Mouse (Mus musculus): ENCODE measurements around the gene Fbxl8. TPM values are rescaled to one million over a fixed set of nuclear protein-coding genes. Genes with fewer than 3 reads are reported as not detected.
A peak's percentile ranks its signal among the peaks of the same experiment; 100 is the strongest.

Fbxl8 gene
- polyA plus RNA-seq, 1 experiment from 2014 or later: 4.9 TPM

- no peaks in the 10 kb centered on the region for H3K9me3 ChIP-seq
- H3K36me3 ChIP-seq: peaks cover 63% of the 10 kb centered on the region
- no peaks in the 10 kb centered on the region for H3K27me3 ChIP-seq
- H3K4me3 ChIP-seq: no peak overlapping the region
- H3K27ac ChIP-seq: no peak overlapping the region
- ATAC-seq (ENCODE audit: borderline replicate concordance, extremely low read depth, low FRiP score, low TSS enrichment): no peak
- H3K4me2 ChIP-seq: no peak overlapping the region
- 0 out of 2 replicates have a peak, but pooled peaks cover 2% of the 10 kb centered on the region for H3K4me1 ChIP-seq
- WGBS: 93% methylated on average over 14 of the region's 14 CpGs
- no peak overlapping the region for H3K9ac ChIP-seq
Measured at GRCm38 (mm10) chr8:105237442-105238142, 26.9 kb upstream of the Fbxl8 start.

- WGBS: 85% methylated on average over 7 of the region's 7 CpGs
- H3K4me2 ChIP-seq: no peak overlapping the region
- no peak overlapping the region for H3K4me3 ChIP-seq
- no peak overlapping the region for H3K27ac ChIP-seq
- no peak for ATAC-seq (ENCODE audit: borderline replicate concordance, extremely low read depth, low FRiP score, low TSS enrichment)
- peaks cover 45% of the 10 kb centered on the region for H3K36me3 ChIP-seq
- no peaks in the 10 kb centered on the region for H3K4me1 ChIP-seq
- H3K9me3 ChIP-seq: no peaks in the 10 kb centered on the region
- no peak overlapping the region for H3K9ac ChIP-seq
- no peaks in the 10 kb centered on the region for H3K27me3 ChIP-seq
Measured at GRCm38 (mm10) chr8:105241016-105241415, 23.4 kb upstream of the Fbxl8 start.

GRCm38 (mm10) chr8:105251954-105252353, 12.5 kb upstream of the Fbxl8 start:
- H3K27me3 ChIP-seq: peaks cover 9% of the 10 kb centered on the region; the same call in 1 of the 2 replicates
- H3K9ac ChIP-seq: no peak overlapping the region
- ATAC-seq (ENCODE audit: borderline replicate concordance, extremely low read depth, low FRiP score, low TSS enrichment): no peak
- WGBS: 91% methylated on average over 6 of the region's 6 CpGs
- H3K27ac ChIP-seq: no peak overlapping the region
- peaks cover 63% of the 10 kb centered on the region for H3K36me3 ChIP-seq
- H3K4me3 ChIP-seq: no peak overlapping the region
- H3K9me3 ChIP-seq: no peaks in the 10 kb centered on the region
- no peak overlapping the region for H3K4me2 ChIP-seq
- peaks cover 28% of the 10 kb centered on the region for H3K4me1 ChIP-seq

GRCm38 (mm10) chr8:105252680-105253537, 11.5 kb upstream of the Fbxl8 start:
- Histone ChIP-seq H3K36me3 (peaks cover 54% of the 10 kb centered on the region), H3K27ac (no peak overlapping the region), H3K9ac (no peak overlapping the region), H3K4me2 (peak overlapping the region; percentile 97), H3K27me3 (peaks cover 16% of the 10 kb centered on the region), H3K4me3 (no peak overlapping the region), H3K9me3 (no peaks in the 10 kb centered on the region), H3K4me1 (peaks cover 28% of the 10 kb centered on the region)
- no peak for ATAC-seq (ENCODE audit: borderline replicate concordance, extremely low read depth, low FRiP score, low TSS enrichment)
- 74% methylated on average over 10 of the region's 10 CpGs for WGBS

GRCm38 (mm10) chr8:105253766-105254151, 10.7 kb upstream of the Fbxl8 start:
- peaks cover 24% of the 10 kb centered on the region for H3K27me3 ChIP-seq
- H3K27ac ChIP-seq: no peak overlapping the region
- peak overlapping the region; percentile 97 for H3K4me2 ChIP-seq
- no peaks in the 10 kb centered on the region for H3K9me3 ChIP-seq
- H3K4me1 ChIP-seq: peaks cover 31% of the 10 kb centered on the region
- peak overlapping the region; percentile 54; the same call in 1 of the 2 replicates for H3K9ac ChIP-seq
- WGBS: 42% methylated on average over 20 of the region's 20 CpGs
- peaks cover 45% of the 10 kb centered on the region for H3K36me3 ChIP-seq
- no peak for ATAC-seq (ENCODE audit: borderline replicate concordance, extremely low read depth, low FRiP score, low TSS enrichment)
- peak overlapping the region; percentile 54 for H3K4me3 ChIP-seq

- Histone ChIP-seq H3K27ac (peak overlapping the region; percentile 84), H3K27me3 (peaks cover 30% of the 10 kb centered on the region), H3K4me3 (peak overlapping the region; percentile 54), H3K4me1 (peaks cover 37% of the 10 kb centered on the region), H3K4me2 (peak overlapping the region; percentile 97), H3K36me3 (peaks cover 39% of the 10 kb centered on the region), H3K9me3 (no peaks in the 10 kb centered on the region), H3K9ac (peak overlapping the region; percentile 54)
- under 1% methylated on average over 74 of the region's 74 CpGs for WGBS
- peak; percentile 89 for ATAC-seq (ENCODE audit: borderline replicate concordance, extremely low read depth, low FRiP score, low TSS enrichment)
Measured at GRCm38 (mm10) chr8:105254152-105254965, 10.1 kb upstream of the Fbxl8 start.

GRCm38 (mm10) chr8:105254966-105255350, 9.5 kb upstream of the Fbxl8 start, which contains the start of gene B3gnt9:
Gene B3gnt9 (minus strand): TSS chr8:105255153.
- H3K36me3 ChIP-seq: peaks cover 33% of the 10 kb centered on the region
- H3K27ac ChIP-seq: peak within 1 kb of the TSS; percentile 84
- ATAC-seq (ENCODE audit: borderline replicate concordance, extremely low read depth, low FRiP score, low TSS enrichment): peak; percentile 86
- WGBS: 1% methylated on average over 14 of the region's 14 CpGs
- H3K4me2 ChIP-seq: peak within 1 kb of the TSS; percentile 97
- H3K9me3 ChIP-seq: no peaks in the 10 kb centered on the region
- H3K4me1 ChIP-seq: peaks cover 43% of the 10 kb centered on the region
- peak within 1 kb of the TSS; percentile 54 for H3K9ac ChIP-seq
- peak within 1 kb of the TSS; percentile 54 for H3K4me3 ChIP-seq
- H3K27me3 ChIP-seq: peaks cover 36% of the 10 kb centered on the region

GRCm38 (mm10) chr8:105257318-105258114, 6.9 kb upstream of the Fbxl8 start:
- no peak overlapping the region for H3K9ac ChIP-seq
- 73% methylated on average over 7 of the region's 7 CpGs for WGBS

GRCm38 (mm10) chr8:105258911-105259720, 5.3 kb upstream of the Fbxl8 start:
- peaks cover 47% of the 10 kb centered on the region for H3K4me1 ChIP-seq
- ATAC-seq (ENCODE audit: borderline replicate concordance, extremely low read depth, low FRiP score, low TSS enrichment): no peak
- WGBS: 7% methylated on average over 55 of the region's 55 CpGs

More at GRCm38 (mm10) chr8:105257318-105258114, 6.9 kb upstream of the Fbxl8 start:
- ATAC-seq (ENCODE audit: borderline replicate concordance, extremely low read depth, low FRiP score, low TSS enrichment): no peak
- Histone ChIP-seq H3K4me1 (peaks cover 50% of the 10 kb centered on the region), H3K4me3 (no peak overlapping the region), H3K36me3 (peaks cover 9% of the 10 kb centered on the region; the same call in 1 of the 2 replicates), H3K4me2 (no peak overlapping the region), H3K9me3 (no peaks in the 10 kb centered on the region), H3K27me3 (peaks cover 49% of the 10 kb centered on the region), H3K27ac (no peak overlapping the region)

GRCm38 (mm10) chr8:105259721-105260320, 4.6 kb upstream of the Fbxl8 start:
- 2% methylated on average over 30 of the region's 30 CpGs for WGBS
- H3K4me1 ChIP-seq: peaks cover 44% of the 10 kb centered on the region
- ATAC-seq (ENCODE audit: borderline replicate concordance, extremely low read depth, low FRiP score, low TSS enrichment): peak; percentile 21; the same call in 1 of the 2 replicates
- no peak overlapping the region for H3K9ac ChIP-seq
- peaks cover 57% of the 10 kb centered on the region for H3K27me3 ChIP-seq
- no peaks in the 10 kb centered on the region for H3K36me3 ChIP-seq
- peak overlapping the region; percentile 39 for H3K4me3 ChIP-seq
- H3K9me3 ChIP-seq: no peaks in the 10 kb centered on the region
- peak overlapping the region; percentile 78 for H3K4me2 ChIP-seq
- no peak overlapping the region for H3K27ac ChIP-seq

More at GRCm38 (mm10) chr8:105258911-105259720, 5.3 kb upstream of the Fbxl8 start:
- H3K27ac ChIP-seq: no peak overlapping the region
- H3K4me2 ChIP-seq: peak overlapping the region; percentile 78
- H3K9me3 ChIP-seq: no peaks in the 10 kb centered on the region
- H3K27me3 ChIP-seq: peaks cover 57% of the 10 kb centered on the region
- peak overlapping the region; percentile 39 for H3K4me3 ChIP-seq
- no peaks in the 10 kb centered on the region for H3K36me3 ChIP-seq
- no peak overlapping the region for H3K9ac ChIP-seq

All from lung, embryonic 15.5 days (tissue).